Mouse (Mus musculus) myocyte (in vitro differentiated cells): Measurements from ENCODE around the gene Mitf.

Experiments used
- E2F4 ChIP-seq: IDR thresholded peaks from one replicate; pipeline ENCODE4 v1.6.1; 2011; ENCODE audit warnings: mild to moderate bottlenecking, control low read depth, moderate library complexity; ENCODE audit not compliant: insufficient read depth
- MAX ChIP-seq: IDR thresholded peaks from one replicate; pipeline ENCODE4 v1.6.1; 2011; ENCODE audit warnings: low read depth, mild to moderate bottlenecking, control low read depth
- MYOD1 ChIP-seq, 3 experiments: IDR thresholded peaks; one replicate each; pipeline ENCODE4 v1.6.1; 2011; ENCODE audit warnings: control low read depth in 2 of 3, low read depth in 2 of 3, mild to moderate bottlenecking in 2 of 3, moderate library complexity in 1 of 3; ENCODE audit not compliant: insufficient read length in 2 of 3, control insufficient read depth in 1 of 3
- MYOG ChIP-seq, 3 experiments: IDR thresholded peaks; one replicate each; pipeline ENCODE4 v1.6.1; 2011; ENCODE audit warnings: control low read depth in 2 of 3, low read depth in 2 of 3, mild to moderate bottlenecking in 2 of 3; ENCODE audit not compliant: insufficient read length in 2 of 3, control insufficient read depth in 1 of 3, insufficient read depth in 1 of 3
- POLR2A ChIP-seq: IDR thresholded peaks from one replicate; pipeline ENCODE4 v1.6.1; 2011; ENCODE audit warnings: low read depth, mild to moderate bottlenecking, control low read depth, moderate library complexity; ENCODE audit not compliant: insufficient read length
- POLR2AphosphoS2 ChIP-seq: IDR thresholded peaks from one replicate; pipeline ENCODE4 v1.6.1; 2011; ENCODE audit warnings: low read depth, control low read depth; ENCODE audit not compliant: insufficient read length
- REST ChIP-seq: IDR thresholded peaks from one replicate; pipeline ENCODE4 v1.6.1; 2011; ENCODE audit warnings: mild to moderate bottlenecking, control low read depth, moderate library complexity; ENCODE audit not compliant: insufficient read depth, insufficient read length
- SRF ChIP-seq: IDR thresholded peaks from one replicate; pipeline ENCODE4 v1.6.1; 2011; ENCODE audit warnings: low read depth; ENCODE audit not compliant: control insufficient read depth, insufficient read length
- TCF12 ChIP-seq: IDR thresholded peaks from one replicate; pipeline ENCODE4 v1.6.1; 2011; ENCODE audit warnings: mild to moderate bottlenecking, control low read depth; ENCODE audit not compliant: poor library complexity, insufficient read depth, severe bottlenecking
- TCF3 ChIP-seq: IDR thresholded peaks from one replicate; pipeline ENCODE4 v1.6.1; 2011; ENCODE audit warnings: low read depth, control low read depth; ENCODE audit not compliant: insufficient read length
- USF1 ChIP-seq: IDR thresholded peaks from one replicate; pipeline ENCODE4 v1.6.1; 2011; ENCODE audit warnings: low read depth, mild to moderate bottlenecking, control low read depth, moderate library complexity

- TF ChIP-seq POLR2A = no peak
- no peak for TF ChIP-seq TCF12
- no peak for TF ChIP-seq E2F4
- TF ChIP-seq USF1 = no peak
- TF ChIP-seq POLR2AphosphoS2 = no peak
- no peak for TF ChIP-seq TCF3
- TF ChIP-seq MYOG (IDR thresholded peaks at IDR 0.05; ENCODE audit: control insufficient read depth in 1 of 3, insufficient read depth in 1 of 3, insufficient read length in 2 of 3, low read depth in 2 of 3) = no peak
- TF ChIP-seq MYOD1 (IDR thresholded peaks at IDR 0.05; ENCODE audit: control insufficient read depth in 1 of 3, insufficient read length in 2 of 3, low read depth in 2 of 3) = no peak
- TF ChIP-seq MAX = no peak
- no peak for TF ChIP-seq REST
- TF ChIP-seq SRF = no peak
Observed at GRCm38 (mm10) chr6:98015819-98016218, 209.0 kb downstream of the Mitf start.
